Mouse (Mus musculus) cerebellum, adult 18-20 months (tissue): Measurements from ENCODE around the gene Psmc3ip.

ENCODE experiments used
- DNase-seq, 2 experiments: peaks; one replicate each; pipeline ENCODE4 v3.0.0; 2021

The Psmc3ip gene

DNA sequence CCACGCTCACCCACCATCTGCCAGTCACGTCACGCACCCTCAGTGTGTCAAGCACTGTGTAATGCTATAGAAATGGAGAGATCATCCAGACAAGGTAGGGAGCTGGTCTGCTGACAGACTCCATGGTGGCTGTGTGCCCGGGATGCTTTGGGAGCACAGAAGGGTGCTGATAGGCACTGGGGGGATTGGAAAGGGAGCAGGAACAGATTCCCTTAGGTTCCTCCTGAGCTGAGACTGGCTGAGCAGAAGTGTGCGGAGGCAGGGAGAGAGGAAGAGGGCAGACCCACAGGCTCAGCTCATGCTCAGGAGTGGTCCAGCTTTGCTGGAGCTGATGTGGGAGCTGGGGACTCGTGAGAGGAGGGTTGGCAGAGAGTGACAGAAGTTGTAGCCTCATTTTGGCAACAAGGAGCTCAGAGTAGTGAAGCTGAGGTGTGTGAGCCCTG lies 44.2 kb downstream of the Psmc3ip start:
- peak; percentile 59 to 60 for DNase-seq

DNA sequence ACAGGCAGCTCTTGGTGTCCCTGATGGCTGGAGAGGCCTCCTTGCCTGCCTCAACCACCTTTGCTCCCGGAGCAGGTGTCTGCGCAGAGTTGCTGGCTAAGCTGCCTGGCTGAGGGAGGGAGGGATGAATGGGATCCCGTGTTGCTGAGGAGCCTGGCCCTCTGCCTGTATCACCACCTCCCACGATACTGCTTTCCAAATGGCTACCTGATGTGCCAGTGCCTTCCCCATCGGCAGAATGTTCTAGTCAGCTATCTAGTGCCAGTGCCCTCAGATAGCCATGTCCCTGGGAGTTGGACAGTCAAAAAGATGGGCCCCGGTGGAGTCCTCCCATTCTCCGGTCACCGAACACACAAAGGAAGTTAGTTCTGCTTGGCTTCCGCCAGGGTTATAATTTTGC lies 44.9 kb downstream of the Psmc3ip start:
- peak; percentile 72 to 79 for DNase-seq

DNA sequence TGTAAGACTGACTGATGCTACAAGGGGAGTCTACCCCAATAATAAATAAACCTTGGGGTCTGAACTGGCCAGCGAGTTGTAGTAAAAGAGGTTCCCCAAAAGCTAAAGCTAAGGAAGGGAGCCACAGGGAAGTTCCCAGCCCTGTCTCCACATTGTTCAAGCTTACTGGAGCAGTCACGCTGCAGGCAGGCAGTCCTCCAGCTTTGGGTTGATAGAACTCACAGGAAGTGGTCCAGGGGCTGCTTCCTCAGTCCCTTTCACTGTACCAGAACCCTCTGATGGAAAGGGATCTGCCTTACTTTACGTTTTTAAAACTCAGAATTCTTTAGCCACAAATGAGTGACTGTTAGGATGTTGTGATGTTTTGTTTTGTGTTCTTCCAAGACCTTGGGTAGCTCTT lies 47.7 kb downstream of the Psmc3ip start:
- DNase-seq, result no peak

DNA sequence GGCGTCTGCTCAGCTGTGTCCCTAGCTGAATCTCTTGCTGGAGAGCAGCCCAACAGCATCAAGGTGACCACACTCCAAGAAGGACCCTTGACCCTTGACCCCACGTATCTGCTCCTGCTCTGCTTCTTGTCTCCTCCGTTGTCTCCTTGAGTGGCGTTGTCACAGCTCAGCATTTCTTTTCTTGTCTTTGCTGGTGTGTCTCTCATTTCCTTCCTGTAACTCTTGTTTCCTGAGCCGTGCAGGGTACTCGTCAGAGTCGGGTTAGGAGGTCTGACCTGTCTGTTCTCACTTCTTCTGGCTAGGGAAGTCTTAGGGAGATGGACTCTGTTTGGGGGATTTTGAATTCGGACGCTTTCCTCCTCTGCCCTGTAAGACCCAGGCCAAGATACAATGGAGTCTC lies 48.8 kb downstream of the Psmc3ip start:
- no peak for DNase-seq

DNA sequence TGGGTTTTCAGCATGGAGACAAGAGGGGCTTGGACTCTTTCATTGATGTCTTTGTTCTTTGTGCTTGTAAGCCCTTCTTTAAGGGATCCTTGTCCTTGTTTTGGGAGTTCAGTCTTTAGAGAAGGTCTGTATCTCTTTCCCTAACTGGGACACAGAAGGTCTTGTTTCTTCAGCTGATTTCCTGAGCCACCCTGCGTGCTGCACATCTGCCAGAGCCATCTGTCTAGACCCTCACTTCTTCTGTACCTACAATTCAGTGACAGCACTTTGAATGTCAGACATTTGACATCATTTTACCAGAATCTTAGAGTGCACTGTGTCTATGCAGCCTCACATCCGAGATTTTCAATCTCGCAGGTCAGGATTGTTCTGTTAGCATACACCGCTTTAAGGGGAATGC lies 49.4 kb downstream of the Psmc3ip start:
- DNase-seq, result no peak
